Mouse (Mus musculus) heart, postnatal 0 days (tissue): Measurements from ENCODE around the gene Sh2d4b.

ENCODE experiments used
- CTCF ChIP-seq: IDR thresholded peaks from 2 replicates; pipeline ENCODE4 v1.5.1; 2016; ENCODE audit warnings: antibody characterized with exemption, control low read depth, low read depth
- EP300 ChIP-seq: IDR thresholded peaks from 2 replicates; pipeline ENCODE4 v1.6.1; 2016; ENCODE audit warnings: antibody characterized with exemption, low read depth

DNA sequence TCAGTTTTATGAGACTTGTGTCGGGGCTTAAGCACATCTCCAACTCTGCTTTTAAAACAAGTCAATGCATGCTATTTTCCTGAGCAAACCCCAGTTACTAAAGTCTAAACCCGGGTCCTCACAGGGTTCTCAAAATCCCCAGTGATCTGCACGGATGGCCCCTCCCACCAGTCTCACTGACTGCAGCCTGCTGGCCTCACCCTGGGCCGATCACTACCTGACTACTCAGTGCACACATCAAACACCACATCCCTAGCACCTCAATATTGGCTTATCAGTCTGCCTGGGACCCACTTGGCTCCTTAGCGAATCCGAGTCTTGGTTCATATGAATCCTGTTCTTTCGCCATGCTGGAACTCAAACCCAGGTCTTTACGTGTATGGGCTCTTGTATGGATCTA lies 2.6 kb upstream of the Sh2d4b start:
- no peak for TF ChIP-seq EP300
- TF ChIP-seq CTCF: no peak
